Mouse (Mus musculus): ENCODE results near the gene Th. TPM values are rescaled to one million over a fixed set of nuclear protein-coding genes. Genes with fewer than 3 reads are reported as not detected.

Gene Th
- polyA plus RNA-seq, 1 experiment from 2014 or later = 0.44 TPM

- ATAC-seq (ENCODE audit: insufficient number of reproducible peaks, low FRiP score, low TSS enrichment, low read depth) (no peak), DNase-seq (ENCODE audit: low spot score) (no peak)
- Histone ChIP-seq H3K27me3 (ENCODE audit: control insufficient read depth, insufficient read depth, low read length) (no peaks in the 10 kb centered on the region), H3K9me3 (ENCODE audit: control insufficient read depth, low read length) (no peaks in the 10 kb centered on the region), H3K4me2 (ENCODE audit: low read depth, severe bottlenecking) (no peak overlapping the region; the same call in 1 of the 2 replicates), H3K4me3 (ENCODE audit: low read depth, low read length) (no peak overlapping the region), H3K4me1 (ENCODE audit: control insufficient read depth, insufficient read depth, low read length) (peaks cover 4% of the 10 kb centered on the region; the same call in 1 of the 2 replicates), H3K27ac (replicated peaks; ENCODE audit: low read depth, low read length) (no peak overlapping the region), H3K9ac (ENCODE audit: low read length) (no peak overlapping the region), H3K36me3 (ENCODE audit: control insufficient read depth, insufficient read depth, low read length) (no peaks in the 10 kb centered on the region)
- WGBS = 80% methylated on average over 10 of the region's 10 CpGs
These were observed 34.8 kb downstream of the Th start for GRCm38 (mm10) chr7:142895901-142896665.

DNA sequence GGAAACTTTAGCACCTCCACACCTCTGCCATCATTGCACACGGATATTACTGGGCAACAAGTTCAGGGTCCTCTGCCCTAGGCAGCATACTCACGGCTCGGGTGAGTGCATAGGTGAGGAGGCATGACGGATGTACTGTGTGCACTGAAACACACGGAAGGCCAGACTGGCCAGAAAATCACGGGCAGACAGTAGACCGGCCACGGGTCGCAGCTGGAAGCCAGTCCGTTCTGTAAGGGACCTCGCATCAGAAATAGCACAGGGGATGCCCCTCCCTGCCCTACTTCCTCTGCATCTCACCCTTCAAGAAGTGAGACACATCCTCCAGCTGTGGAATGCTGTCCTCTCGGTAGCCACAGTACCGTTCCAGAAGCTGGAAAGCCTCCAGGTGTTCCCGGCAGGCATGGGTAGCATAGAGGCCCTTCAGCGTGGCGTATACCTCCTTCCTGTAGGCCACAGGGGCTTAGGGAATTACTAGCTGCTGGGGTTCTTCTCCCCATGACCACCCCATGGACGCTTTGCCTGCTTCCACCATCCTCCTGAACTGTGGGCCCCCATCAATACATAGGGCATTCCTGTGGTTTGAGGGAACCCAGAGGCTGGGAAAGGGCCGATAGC lies 35.6 kb downstream of the Th start:
- ATAC-seq (ENCODE audit: insufficient number of reproducible peaks, low FRiP score, low TSS enrichment, low read depth) (no peak), DNase-seq (ENCODE audit: low spot score) (no peak)
- no peak overlapping the region for H3K4me2 ChIP-seq (ENCODE audit: low read depth, severe bottlenecking)
- peaks cover 4% of the 10 kb centered on the region; the same call in 1 of the 2 replicates for H3K4me1 ChIP-seq (ENCODE audit: control insufficient read depth, insufficient read depth, low read length)
- H3K27ac ChIP-seq (replicated peaks; ENCODE audit: low read depth, low read length) = no peak overlapping the region
- H3K36me3 ChIP-seq (ENCODE audit: control insufficient read depth, insufficient read depth, low read length) = no peaks in the 10 kb centered on the region
- no peaks in the 10 kb centered on the region for H3K27me3 ChIP-seq (ENCODE audit: control insufficient read depth, insufficient read depth, low read length)
- 83% methylated on average over 18 of the region's 18 CpGs for WGBS
- H3K9ac ChIP-seq (ENCODE audit: low read length) = no peak overlapping the region
- no peak overlapping the region for H3K4me3 ChIP-seq (ENCODE audit: low read depth, low read length)
- H3K9me3 ChIP-seq (ENCODE audit: control insufficient read depth, low read length) = no peaks in the 10 kb centered on the region

DNA sequence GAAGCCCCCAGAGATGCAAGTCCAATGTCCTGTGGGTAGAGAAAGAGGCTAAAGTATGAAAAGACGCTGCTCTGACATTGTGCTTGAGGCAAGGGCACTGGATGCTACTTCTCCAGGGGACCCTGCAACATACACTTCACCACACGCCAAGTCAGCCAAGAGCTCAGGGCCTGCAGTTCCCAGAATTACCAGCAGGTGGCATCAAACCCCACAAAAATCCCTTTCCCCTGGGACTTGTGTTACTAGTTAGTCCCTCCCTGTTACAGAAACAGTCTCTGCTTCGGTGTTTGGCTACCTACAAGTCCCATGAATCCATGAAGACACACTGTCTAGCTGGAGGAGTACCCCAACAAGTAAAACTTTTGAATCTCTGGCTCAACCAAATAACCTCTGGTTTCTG lies 36.3 kb downstream of the Th start:
- Histone ChIP-seq H3K4me2 (ENCODE audit: low read depth, severe bottlenecking) (no peak overlapping the region), H3K4me3 (ENCODE audit: low read depth, low read length) (no peak overlapping the region), H3K27ac (replicated peaks; ENCODE audit: low read depth, low read length) (no peak overlapping the region), H3K36me3 (ENCODE audit: control insufficient read depth, insufficient read depth, low read length) (no peaks in the 10 kb centered on the region), H3K9ac (ENCODE audit: low read length) (no peak overlapping the region), H3K27me3 (ENCODE audit: control insufficient read depth, insufficient read depth, low read length) (no peaks in the 10 kb centered on the region), H3K9me3 (ENCODE audit: control insufficient read depth, low read length) (no peaks in the 10 kb centered on the region), H3K4me1 (ENCODE audit: control insufficient read depth, insufficient read depth, low read length) (peaks cover 4% of the 10 kb centered on the region; the same call in 1 of the 2 replicates)
- DNase-seq (ENCODE audit: low spot score) (peak; percentile 96), ATAC-seq (ENCODE audit: insufficient number of reproducible peaks, low FRiP score, low TSS enrichment, low read depth) (no peak; the same call in 1 of the 2 replicates)
- WGBS = 10% methylated on average over 3 of the region's 3 CpGs

DNA sequence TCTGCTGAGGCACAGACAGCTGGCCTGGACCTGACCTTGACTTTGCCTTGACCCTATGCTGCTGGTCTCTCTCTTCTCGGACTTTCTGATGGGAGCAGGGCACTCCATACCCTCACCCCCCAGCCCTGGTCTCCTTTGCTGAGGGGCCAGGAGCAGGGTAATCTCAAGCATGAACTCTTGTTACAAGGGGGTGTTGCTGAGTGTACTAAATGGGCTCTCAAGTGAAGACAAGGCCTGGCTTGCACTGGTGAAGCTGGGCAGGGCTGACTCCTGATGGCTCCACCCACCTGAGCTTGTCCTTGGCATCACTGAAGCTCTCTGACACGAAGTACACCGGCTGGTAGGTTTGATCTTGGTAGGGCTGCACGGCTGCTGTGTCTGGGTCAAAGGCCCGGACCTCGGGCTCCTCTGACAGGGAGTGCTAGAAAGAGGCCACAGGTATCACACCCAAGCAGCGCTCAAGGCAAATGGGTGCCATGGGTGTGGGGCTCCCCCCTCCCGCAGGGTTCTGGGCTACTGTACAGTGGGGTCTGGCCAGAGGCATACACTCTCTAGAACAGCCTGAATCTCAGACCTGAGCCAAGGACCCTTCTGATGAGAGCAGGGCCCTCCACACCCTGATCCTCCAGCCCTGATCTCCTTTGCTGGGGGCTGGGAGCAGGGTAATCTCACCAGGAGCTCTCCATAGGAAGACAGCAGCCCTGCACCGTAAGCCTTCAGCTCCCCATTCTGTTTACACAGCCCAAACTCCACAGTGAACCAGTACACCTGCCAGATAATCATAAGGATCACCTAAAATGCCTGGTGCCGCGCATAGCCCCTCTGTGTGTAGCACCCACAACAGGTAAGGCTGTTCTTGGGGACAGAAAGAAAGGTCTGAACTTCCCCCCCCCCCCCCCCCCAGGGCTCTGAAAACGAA lies 36.9 kb downstream of the Th start:
- Histone ChIP-seq H3K36me3 (ENCODE audit: control insufficient read depth, insufficient read depth, low read length) (no peaks in the 10 kb centered on the region), H3K4me1 (ENCODE audit: control insufficient read depth, insufficient read depth, low read length) (peaks cover 4% of the 10 kb centered on the region; the same call in 1 of the 2 replicates), H3K9me3 (ENCODE audit: control insufficient read depth, low read length) (no peaks in the 10 kb centered on the region), H3K4me3 (ENCODE audit: low read depth, low read length) (no peak overlapping the region), H3K27me3 (ENCODE audit: control insufficient read depth, insufficient read depth, low read length) (no peaks in the 10 kb centered on the region), H3K27ac (replicated peaks; ENCODE audit: low read depth, low read length) (no peak overlapping the region), H3K4me2 (ENCODE audit: low read depth, severe bottlenecking) (no peak overlapping the region), H3K9ac (ENCODE audit: low read length) (no peak overlapping the region)
- ATAC-seq (ENCODE audit: insufficient number of reproducible peaks, low FRiP score, low TSS enrichment, low read depth) = no peak
- WGBS = 73% methylated on average over 12 of the region's 12 CpGs
- no peak for DNase-seq (ENCODE audit: low spot score)

DNA sequence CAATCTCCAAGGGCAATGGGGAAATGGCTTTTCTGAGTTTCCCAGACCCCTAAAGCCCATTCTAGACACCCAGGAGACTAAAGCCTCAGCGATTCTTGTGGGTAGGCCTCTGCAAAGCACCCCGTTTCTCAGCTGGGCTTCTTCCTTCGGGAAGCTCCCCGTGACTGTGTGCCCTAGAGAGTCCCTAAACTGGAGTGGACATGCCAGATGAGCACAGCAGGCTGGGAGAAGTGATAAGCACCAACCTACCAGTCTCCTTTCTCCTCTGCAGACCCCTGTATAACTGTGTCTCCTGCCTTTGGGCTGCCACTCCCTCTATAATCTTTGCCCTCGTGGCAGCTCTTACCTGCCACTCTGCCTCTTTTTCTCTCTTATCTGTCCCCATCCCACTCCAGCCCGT lies 37.6 kb downstream of the Th start:
- no peak for DNase-seq (ENCODE audit: low spot score)
- Histone ChIP-seq H3K4me3 (ENCODE audit: low read depth, low read length) (no peak overlapping the region), H3K4me2 (ENCODE audit: low read depth, severe bottlenecking) (no peak overlapping the region), H3K9ac (ENCODE audit: low read length) (no peak overlapping the region), H3K9me3 (ENCODE audit: control insufficient read depth, low read length) (no peaks in the 10 kb centered on the region), H3K27ac (replicated peaks; ENCODE audit: low read depth, low read length) (no peak overlapping the region), H3K27me3 (ENCODE audit: control insufficient read depth, insufficient read depth, low read length) (no peaks in the 10 kb centered on the region), H3K36me3 (ENCODE audit: control insufficient read depth, insufficient read depth, low read length) (no peaks in the 10 kb centered on the region), H3K4me1 (ENCODE audit: control insufficient read depth, insufficient read depth, low read length) (peaks cover 4% of the 10 kb centered on the region; the same call in 1 of the 2 replicates)
- ATAC-seq (ENCODE audit: insufficient number of reproducible peaks, low FRiP score, low TSS enrichment, low read depth) = no peak
- WGBS = 79% methylated on average over 6 of the region's 6 CpGs

DNA sequence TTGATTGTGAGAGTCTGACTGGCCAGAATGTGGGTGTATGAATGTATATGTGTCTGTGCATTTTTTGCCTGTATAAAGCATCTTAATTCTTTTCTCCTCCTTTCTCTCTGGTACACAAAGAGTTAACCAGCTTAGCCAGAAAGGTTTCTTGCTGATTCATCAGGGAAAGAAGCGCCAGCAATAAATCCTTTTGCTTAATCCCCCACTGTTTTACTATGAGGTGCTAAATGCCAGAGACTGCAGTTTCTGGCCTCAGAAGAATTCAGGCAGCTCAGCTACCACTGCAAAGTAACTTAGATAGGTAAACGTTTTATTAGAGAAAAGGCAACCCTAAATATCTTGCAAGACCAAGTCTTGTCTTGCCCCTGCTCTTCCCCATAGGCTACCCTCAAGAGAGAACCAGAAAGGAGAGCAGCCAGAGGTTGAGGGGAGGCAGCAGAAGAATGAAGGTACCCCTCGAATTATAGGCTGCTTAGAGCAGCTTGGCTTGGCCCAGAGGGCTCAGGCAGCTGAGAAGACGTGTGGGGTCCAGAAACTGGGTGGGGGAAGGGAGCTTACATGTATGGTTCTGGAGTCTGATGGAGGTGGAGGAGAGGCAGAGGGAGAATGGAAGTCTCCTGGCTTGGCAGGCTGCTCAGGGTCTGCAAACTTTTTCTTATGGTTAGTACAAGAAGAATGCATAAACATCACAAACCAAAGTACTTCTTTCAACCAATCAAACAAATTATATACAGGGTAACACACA lies 61.3 kb downstream of the Th start:
- 3% methylated on average over 4 of the region's 4 CpGs for WGBS
- no peak for ATAC-seq (ENCODE audit: insufficient number of reproducible peaks, low FRiP score, low TSS enrichment, low read depth)

DNA sequence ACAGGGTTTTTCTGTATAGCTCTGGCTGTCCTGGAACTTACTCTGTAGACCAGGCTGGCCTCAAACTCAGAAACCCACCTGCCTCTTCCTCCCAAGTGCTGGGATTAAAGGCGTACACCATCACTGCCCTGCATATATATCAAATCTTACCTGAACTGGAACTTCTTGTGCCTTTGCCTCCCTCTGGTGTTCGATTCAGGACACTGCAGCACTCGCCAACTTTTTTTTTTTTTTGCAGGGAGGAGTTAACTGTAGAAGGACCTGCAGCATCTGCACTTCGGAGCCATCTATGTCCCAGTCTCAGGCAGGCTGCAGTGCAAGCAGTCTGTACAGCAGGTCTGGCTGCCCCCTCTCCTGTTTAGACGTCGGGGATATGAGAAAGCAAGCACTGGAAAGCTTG lies 80.2 kb downstream of the Th start:
- Histone ChIP-seq H3K9ac (ENCODE audit: low read length) (no peak overlapping the region), H3K27me3 (ENCODE audit: control insufficient read depth, insufficient read depth, low read length) (no peaks in the 10 kb centered on the region), H3K36me3 (ENCODE audit: control insufficient read depth, insufficient read depth, low read length) (no peaks in the 10 kb centered on the region), H3K9me3 (ENCODE audit: control insufficient read depth, low read length) (no peaks in the 10 kb centered on the region), H3K4me3 (ENCODE audit: low read depth, low read length) (no peak overlapping the region), H3K4me2 (ENCODE audit: low read depth, severe bottlenecking) (no peak overlapping the region), H3K4me1 (ENCODE audit: control insufficient read depth, insufficient read depth, low read length) (no peaks in the 10 kb centered on the region), H3K27ac (replicated peaks; ENCODE audit: low read depth, low read length) (no peak overlapping the region)
- DNase-seq (ENCODE audit: low spot score) (peak; percentile 77), ATAC-seq (ENCODE audit: insufficient number of reproducible peaks, low FRiP score, low TSS enrichment, low read depth) (no peak)
- 17% methylated on average over 6 of the region's 6 CpGs for WGBS

More for the DNA sequence above, 61.3 kb downstream of the Th start:
- no peak overlapping the region for H3K4me3 ChIP-seq (ENCODE audit: low read depth, low read length)
- no peak overlapping the region for H3K4me2 ChIP-seq (ENCODE audit: low read depth, severe bottlenecking)
- no peaks in the 10 kb centered on the region for H3K4me1 ChIP-seq (ENCODE audit: control insufficient read depth, insufficient read depth, low read length)
- no peaks in the 10 kb centered on the region for H3K36me3 ChIP-seq (ENCODE audit: control insufficient read depth, insufficient read depth, low read length)
- no peak overlapping the region; the same call in 1 of the 2 replicates for H3K27ac ChIP-seq (replicated peaks; ENCODE audit: low read depth, low read length)
- no peak overlapping the region for H3K9ac ChIP-seq (ENCODE audit: low read length)
- no peaks in the 10 kb centered on the region for H3K27me3 ChIP-seq (ENCODE audit: control insufficient read depth, insufficient read depth, low read length)
- DNase-seq (ENCODE audit: low spot score) = peak; percentile 61
- H3K9me3 ChIP-seq (ENCODE audit: control insufficient read depth, low read length) = no peaks in the 10 kb centered on the region
